In genomic region chr1:95363692-95364091, GRCm38 (mm10) we compare ENCODE assay signal across 29 mouse cellular contexts.
"Had no signal": no experiment of that assay in that cellular context is flagged by ENCODE, and none has a peak within 500 bp of the region (broad histone marks: within the 10 kb centered on the region; RNA-seq: fewer than 3 reads in every experiment).

No protein-coding gene starts in this region.

- H3K4me2 ChIP-seq: heart, embryonic 11.5 days; heart, embryonic 13.5 days; heart, embryonic 15.5 days; hindbrain, embryonic 12.5 days; hindbrain, embryonic 14.5 days; intestine, embryonic 15.5 days; limb, embryonic 12.5 days; liver, embryonic 11.5 days; liver, embryonic 13.5 days; liver, embryonic 15.5 days had no signal

- H3K9ac ChIP-seq: heart, embryonic 13.5 days; heart, embryonic 15.5 days; hindbrain, embryonic 12.5 days; hindbrain, embryonic 14.5 days; intestine, embryonic 15.5 days; limb, embryonic 12.5 days; liver, embryonic 13.5 days; liver, embryonic 15.5 days had no signal

- H3K36me3 ChIP-seq: heart, embryonic 13.5 days; heart, embryonic 15.5 days; hindbrain, embryonic 10.5 days; hindbrain, embryonic 12.5 days; intestine, embryonic 15.5 days; limb, embryonic 10.5 days; limb, embryonic 12.5 days; liver, embryonic 13.5 days; liver, embryonic 15.5 days had no signal

- DNase-seq: gastrocnemius, postnatal 14 days; gastrocnemius, postnatal 36 days; heart, adult 11 months; heart, adult 2 months; heart, postnatal 14 days; heart, postnatal 4 days; kidney, adult 18-20 months; kidney, adult 8-10 months; kidney, postnatal 10 days; kidney, postnatal 25 days; kidney, postnatal 4 days; liver; liver, embryonic 13.5 days had no signal

- H3K4me3 ChIP-seq: heart, adult 2 months; heart, embryonic 13.5 days; heart, embryonic 15.5 days; hindbrain, embryonic 10.5 days; hindbrain, embryonic 12.5 days; intestine, embryonic 15.5 days; layer of hippocampus, adult 2 months; left cerebral cortex, adult 2 months; limb, embryonic 10.5 days; limb, embryonic 12.5 days; liver, embryonic 13.5 days; liver, embryonic 15.5 days had no signal

- H3K27ac ChIP-seq: heart, adult 2 months; heart, embryonic 13.5 days; heart, embryonic 15.5 days; hindbrain, embryonic 10.5 days; hindbrain, embryonic 12.5 days; hindbrain, embryonic 14.5 days; intestine, embryonic 15.5 days; layer of hippocampus, adult 2 months; left cerebral cortex, adult 2 months; limb, embryonic 10.5 days; limb, embryonic 12.5 days; liver, embryonic 13.5 days; liver, embryonic 15.5 days had no signal

- H3K4me1 ChIP-seq: heart, embryonic 15.5 days; hindbrain, embryonic 10.5 days; hindbrain, embryonic 12.5 days; intestine, embryonic 15.5 days; limb, embryonic 10.5 days; limb, embryonic 12.5 days; liver, embryonic 13.5 days; liver, embryonic 15.5 days had no signal

- H3K9me3 ChIP-seq: heart, embryonic 13.5 days; heart, embryonic 15.5 days; hindbrain, embryonic 10.5 days; hindbrain, embryonic 12.5 days; intestine, embryonic 15.5 days; limb, embryonic 10.5 days; limb, embryonic 12.5 days; liver, embryonic 13.5 days; liver, embryonic 15.5 days had no signal

- H3K27me3 ChIP-seq: heart, embryonic 13.5 days; heart, embryonic 15.5 days; hindbrain, embryonic 12.5 days; intestine, embryonic 15.5 days; limb, embryonic 12.5 days; liver, embryonic 13.5 days; liver, embryonic 15.5 days had no signal

- ATAC-seq: hindbrain, embryonic 16.5 days; inflammation-experienced regulatory T-cells, adult 6 months; intestine, embryonic 15.5 days; intestine, postnatal 0 days had no signal
